Mouse (Mus musculus) layer of hippocampus, adult 11-12 months (tissue): ENCODE results near the gene Myo10.

Experiments
- DNase-seq: peaks from one replicate; pipeline ENCODE4 v3.0.0; 2022; ENCODE audit warnings: low spot score

The Myo10 gene

DNA sequence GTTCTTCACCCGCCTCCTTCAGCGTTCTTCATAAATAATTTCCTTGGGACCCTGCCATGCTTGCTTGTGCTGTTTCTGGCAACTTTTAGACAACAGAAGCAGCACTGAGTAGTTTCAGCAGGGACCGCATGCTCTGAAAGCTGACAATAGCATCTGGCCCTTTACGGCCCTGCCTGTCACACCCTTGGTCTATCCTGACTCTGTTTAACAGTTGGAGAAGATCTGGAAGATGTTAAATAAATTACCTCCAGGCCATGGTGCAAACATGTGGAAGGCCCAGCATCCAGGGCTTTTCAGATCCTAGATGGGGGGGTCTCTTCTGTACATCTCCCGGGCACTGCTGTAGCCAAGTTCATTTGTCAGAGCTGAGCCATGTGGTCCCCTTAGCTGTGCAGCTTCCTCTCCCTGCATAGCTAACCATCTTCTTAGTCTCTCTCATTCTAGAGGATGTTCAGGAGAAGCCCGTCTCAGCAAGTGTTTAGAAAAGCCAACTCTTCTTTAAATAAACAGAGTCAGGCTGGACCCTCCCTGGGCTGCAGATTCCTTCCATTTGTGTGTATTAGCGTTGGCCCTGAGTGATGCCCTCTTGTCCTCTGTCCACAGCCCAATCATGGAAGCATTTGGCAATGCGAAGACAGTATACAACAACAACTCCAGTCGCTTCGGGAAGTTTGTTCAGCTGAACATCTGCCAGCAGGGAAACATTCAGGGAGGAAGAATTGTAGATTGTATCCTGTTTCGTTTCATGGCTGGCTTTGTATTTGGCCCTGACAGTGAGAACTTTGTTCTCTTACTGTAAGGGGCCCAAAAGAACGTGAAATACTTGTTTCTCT lies 101.2 kb downstream of the Myo10 start:
- no peak for DNase-seq

DNA sequence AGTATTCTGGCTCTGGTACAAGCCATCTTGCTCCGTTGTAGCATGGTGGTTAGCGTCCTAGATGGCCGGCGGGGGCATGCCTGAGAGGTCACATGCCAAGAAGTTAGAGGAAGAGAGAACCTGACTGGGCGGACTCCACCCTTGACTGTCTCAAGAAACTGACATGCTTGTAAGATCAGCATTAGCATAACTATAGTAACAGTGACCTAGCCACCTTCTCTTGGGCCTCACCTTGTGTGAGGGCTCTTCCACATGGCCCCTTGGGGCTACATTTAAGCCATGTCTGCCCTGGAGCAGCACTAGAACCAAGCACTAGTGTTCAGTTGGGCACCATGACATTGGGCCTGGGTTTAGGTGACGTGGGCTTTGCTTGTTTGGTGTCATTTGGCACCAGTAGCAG lies 102.2 kb downstream of the Myo10 start:
- DNase-seq = no peak

DNA sequence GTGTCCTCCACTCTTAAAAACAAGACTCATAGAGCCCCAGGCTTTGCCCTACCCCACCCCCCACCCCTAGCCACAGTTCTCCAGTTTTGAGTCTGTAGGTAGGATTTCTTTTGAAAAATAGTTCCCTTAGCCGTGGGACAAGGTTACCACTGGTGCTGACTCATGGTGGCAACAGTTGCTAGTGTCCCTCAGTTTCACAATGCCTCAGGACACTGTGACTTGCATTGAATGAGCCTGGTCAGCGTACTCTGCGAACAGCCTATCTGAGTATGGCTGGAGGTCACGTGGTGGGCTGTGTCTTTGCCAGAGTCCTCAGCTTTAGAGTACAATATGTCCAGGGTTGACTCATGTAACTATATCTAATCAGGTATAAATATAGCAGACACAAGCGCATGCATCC lies 104.5 kb downstream of the Myo10 start:
- no peak for DNase-seq

DNA sequence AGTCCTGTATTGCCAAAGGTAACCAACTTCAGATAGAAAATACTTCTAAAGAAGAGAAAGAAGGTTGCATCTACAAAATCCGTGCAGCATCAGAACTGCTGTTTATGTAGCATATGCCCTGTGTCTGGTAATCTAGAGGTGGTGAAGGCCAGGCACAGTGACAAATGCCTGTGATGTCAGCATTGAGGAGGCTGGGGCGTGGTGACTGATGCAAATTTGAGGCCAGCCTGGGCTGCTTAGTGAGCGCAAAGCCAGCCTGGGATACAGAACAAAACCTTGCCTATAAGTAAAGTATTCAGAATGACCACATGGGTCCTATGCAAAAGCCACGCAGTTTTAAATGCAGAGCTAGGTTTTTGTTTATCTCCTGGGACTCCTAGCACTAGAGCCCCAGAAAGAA lies 106.2 kb downstream of the Myo10 start:
- no peak for DNase-seq

DNA sequence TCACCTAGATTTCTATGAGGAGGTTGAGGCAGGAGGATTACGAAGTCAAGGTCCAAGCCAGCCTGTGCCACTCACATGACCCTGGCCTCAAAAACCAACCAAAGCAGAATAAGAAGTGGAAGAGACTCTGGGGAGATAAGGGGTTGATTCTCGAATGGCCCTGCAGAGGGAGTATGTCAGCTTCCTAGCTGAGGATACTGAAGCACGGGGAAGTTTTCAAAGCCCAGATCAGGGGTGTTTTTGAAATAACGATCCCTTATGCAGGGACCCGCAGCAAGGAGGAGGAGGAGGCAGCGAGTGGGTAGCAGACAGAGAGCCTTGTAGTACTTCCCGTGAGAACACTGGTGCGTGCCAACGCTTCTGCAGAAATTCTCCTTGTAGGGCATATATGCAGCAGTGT lies 108.7 kb downstream of the Myo10 start:
- no peak for DNase-seq

DNA sequence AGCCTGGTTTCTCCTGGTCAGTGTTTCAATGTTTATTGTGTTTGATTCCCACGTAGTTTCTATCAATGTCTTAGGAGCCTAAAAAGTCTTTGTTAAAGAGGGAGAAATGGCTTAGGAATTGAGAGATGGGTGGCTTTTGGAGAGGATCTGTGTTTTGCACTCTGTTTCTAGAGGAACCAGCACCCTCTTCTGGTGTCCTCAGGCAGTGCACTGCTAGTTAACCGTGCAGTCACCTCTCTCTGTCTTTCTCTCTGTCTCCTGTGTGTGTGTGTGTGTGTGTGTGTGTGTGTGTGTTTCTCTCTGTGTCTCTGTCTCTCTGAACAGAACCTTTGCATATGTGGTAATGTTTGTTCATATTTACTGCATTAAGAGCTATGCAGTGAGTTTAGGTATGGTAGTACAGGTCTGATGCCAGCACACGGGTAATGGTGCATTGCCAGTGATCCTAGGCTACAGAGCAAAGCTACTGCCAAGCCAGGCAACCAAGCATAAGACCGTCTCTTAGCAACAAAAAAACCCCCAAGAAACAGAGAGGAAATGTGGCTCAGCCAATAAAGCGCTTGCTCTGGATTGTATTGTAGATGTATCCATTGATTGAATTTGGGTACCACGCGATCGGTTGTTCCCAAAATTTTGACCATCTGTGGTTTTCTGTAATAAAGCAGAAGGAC lies 110.6 kb downstream of the Myo10 start:
- DNase-seq = peak; percentile 66

DNA sequence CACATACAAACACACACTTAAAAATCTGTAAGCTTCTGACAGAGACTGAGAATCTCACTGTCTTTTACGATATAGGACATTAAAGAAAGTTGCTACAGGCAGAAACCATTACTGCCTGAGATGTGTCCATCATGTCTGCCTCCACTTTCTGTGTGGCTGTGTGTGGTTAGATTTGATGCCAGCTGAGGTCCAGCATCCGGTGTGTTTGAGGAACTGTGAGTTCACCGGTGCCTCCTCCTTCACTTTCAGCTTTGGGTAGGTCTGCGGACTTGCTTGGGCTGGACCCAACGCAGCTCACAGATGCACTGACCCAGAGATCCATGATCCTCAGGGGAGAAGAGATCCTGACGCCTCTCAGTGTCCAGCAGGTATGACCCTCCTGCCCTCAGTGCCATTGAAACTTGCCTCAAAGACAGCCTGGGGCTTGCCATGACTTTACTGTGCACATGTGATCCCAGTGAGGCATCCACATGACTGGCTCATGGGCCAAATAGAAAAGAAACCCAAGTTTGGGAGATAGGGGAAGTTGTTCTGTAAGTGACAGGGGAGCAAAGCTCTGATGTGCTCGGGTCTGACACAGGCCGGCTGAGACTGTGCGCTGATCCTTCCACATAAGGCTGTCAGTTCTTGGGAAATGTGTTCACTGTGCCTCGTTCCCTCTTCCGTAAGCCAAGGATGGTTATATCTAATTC lies 111.6 kb downstream of the Myo10 start:
- no peak for DNase-seq

DNA sequence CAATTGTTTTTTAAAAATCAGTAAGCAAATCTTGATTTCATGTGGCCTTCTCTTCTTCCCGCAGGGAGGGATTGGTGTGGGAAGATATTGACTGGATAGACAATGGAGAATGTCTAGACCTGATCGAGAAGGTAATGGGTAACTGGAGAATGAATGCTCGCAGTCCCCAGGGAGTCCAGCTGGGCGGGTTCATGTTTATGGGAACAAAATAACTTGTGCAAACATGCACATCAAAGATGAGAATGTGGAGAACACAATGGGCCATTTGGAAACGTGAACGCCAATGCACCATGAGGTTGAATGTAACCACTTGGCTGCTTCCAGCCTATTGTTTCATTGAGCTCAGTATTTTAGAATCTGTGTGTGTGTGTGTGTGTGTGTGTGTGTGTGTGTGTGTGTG lies 114.2 kb downstream of the Myo10 start:
- DNase-seq = no peak

DNA sequence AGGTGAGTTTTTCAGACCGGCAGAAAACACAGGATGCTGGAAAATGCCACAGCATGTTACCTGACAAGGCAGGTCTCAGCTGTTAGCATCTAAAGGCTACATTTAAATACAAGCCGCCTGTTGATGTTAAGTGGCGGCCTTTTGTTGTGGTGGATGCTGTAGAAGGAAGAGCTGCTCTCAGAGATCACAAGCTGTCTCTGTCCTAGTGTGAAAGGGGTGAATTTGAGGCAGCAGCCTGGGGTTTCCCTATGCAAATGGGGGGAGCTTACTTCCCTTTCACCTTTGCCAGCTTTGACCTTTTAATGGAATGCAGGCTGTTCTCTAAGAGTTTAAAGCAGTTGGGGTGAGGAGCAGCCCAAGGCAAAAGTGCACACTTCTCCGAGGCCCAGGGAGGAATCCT lies 117.9 kb downstream of the Myo10 start:
- DNase-seq = no peak

DNA sequence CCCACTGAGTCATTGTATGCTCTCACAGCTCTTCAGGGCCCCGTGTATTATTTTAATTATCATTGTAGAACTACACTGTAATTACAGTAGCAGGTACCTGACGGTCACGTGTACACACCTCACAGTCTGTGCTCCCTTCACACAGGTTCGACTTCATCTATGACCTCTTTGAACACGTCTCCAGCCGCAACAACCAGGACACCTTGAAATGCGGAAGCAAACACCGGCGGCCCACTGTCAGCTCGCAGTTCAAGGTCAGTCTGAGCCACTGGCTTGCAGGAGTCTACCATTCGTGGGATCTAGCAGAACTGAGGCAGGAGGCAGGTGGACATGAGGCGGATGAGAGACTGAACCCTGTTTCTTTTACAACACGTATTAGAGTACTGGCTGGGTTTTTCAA lies 119.9 kb downstream of the Myo10 start:
- no peak for DNase-seq

DNA sequence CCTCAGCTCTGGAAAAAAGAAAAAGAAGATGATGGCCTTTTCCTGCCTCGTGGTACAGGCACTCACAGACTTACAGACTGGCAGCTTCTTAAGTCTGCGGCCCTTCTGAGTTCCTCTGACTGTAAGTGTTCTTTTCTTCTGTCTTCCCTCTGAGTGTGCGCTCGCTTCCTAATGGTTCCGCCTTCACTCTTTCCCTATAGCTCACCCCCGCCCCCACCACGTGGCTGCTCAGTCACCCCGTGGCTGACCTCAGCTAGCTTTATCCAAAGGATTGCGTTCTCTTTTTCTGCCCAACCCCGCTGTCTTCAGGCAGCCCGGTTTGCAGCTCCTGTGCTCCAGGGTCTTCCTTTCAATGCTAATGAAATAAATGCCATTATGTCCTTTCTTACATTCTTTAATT lies 129.2 kb downstream of the Myo10 start:
- no peak for DNase-seq

DNA sequence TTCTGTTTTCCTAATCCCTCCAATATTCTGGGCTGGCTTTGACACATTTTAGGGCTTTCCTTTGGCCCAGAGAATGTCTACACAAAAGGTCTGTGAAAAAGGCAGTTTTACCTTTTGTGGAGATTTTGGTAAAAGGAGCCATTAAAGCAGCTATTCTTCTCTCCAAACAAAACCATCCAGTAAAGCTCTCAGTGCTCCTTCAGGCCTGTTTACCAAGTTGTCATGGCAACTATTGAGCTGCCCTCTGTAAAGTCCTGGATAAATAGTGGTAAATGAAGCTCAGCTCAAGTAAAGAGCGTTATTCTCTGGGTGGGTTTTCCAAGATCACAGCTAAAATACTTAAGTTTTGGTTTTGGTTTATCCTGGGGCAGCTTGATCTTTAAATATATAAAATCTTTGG lies 130.3 kb downstream of the Myo10 start:
- DNase-seq = no peak

DNA sequence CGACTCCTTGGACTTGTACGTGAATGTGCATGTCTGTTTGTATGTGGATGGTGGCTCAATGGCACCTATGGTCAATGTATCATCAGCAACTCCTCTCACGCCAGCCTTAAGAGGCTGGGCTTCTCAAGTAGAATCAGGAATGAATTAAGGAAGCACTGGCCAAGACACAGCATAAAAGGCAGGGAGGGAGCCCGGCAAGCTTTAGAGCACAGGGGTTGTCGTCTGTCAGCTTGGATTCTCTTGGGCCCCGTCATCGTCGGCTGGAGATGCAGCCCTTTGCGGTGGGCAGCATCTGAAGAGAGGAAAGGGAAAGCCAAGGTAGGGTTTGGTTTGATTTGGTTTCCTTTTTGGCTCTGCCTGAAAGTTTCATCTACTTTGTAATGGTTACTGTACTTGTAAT lies 130.7 kb downstream of the Myo10 start:
- no peak for DNase-seq

DNA sequence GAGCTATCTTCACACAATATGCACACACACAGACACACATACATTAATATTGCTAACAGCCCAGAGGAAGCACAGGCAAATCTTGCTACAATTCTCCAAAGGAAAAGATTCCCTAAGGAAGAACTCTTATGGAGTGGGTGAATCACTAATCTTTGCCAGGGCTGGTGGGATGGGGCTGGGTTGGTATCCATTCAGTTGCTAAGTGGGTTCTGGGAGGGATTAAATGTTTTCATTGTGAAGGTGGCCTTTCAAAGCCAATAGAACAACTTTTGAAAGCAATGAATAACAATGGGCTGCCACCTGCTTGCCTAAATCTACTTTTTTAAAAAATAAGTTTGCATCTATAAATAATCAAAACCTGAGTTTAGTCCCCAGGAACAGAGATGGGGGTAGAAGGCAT lies 131.6 kb downstream of the Myo10 start:
- DNase-seq = no peak

DNA sequence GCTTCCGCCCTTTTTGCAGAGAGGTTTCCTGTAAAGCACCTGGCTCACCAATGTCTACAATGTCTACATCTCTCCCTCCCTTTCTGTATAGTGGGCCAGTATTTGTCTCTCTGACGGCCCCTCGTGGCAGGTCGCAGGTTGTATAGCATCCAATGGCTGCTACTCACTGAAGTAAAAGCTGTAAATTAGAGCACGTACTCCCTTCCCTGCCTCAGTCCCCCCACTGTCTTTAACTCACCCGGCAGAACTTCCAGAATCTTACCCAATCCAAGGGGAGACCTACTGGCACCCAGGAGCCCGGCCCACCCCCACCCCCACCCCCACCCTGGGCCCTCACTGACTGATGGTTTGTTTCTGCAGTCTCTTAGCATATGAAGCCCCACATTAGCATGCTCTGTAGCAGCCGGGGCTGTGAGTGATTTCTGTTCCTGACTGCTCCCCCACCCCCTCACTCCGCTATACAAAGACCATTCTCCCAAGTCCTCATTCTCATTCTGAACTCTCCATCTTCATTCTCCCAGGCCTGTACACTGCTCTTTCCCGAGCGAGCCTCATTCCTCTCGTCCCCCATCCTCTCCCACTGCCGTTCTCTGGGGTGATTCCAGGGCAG lies 132.1 kb downstream of the Myo10 start:
- no peak for DNase-seq

DNA sequence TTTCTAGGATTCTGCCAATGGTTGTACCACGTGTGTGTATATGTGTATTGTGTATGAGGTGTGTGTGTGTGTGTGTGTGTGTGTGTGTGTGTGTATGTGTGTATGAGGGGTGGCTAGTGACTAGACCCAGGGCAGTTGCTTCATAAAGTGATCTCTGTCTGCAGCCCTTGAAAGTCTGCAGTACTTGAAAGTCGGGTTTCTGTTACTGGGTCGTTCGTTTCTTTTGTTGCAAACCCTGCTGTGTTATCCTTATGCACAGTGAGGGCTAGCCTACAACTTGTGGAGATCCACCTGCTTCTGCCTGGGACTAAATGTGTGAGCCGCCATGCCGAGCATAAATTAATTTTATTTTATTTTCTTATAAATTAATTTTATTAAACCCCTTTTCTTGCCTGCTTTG lies 133.2 kb downstream of the Myo10 start:
- DNase-seq = no peak

DNA sequence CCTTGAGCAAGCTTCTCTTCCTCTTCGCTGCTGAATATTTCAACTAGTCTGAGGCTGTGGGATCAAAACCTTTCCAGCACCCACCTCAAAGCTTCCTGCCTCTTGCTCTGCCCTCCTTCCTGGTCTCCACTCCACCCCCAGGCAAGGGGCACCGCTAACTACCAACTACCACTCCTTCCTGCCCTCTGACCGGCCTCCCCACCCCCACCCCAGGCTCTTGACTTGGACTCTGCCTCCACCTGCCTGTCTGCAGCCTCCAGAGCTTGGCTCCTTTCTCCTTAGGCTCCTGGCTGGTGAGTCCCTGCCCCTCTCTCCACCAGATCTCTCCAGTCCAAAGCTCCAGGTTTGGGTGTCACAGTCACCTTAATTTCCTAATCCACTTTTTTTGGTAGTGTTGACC lies 133.7 kb downstream of the Myo10 start:
- DNase-seq = no peak

DNA sequence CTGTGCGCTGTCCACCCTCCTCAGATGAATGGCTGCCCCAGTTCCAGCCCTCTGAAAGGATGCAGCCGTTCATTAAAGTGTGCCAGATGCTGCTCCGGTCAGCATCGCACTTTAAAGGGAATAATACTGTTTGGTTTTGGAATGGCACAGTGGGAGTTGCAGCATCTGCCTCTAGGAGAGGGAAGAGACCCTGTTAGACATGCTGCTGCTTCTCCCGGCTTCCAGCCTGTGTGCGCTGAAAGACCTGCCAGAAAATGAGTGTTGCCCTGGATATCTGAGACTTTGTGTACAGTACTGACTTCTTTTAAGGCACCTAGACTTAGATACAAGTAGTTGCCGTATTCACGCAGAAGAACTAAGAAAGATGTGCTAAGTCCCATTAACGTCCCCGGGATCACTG lies 135.7 kb downstream of the Myo10 start:
- no peak for DNase-seq

DNA sequence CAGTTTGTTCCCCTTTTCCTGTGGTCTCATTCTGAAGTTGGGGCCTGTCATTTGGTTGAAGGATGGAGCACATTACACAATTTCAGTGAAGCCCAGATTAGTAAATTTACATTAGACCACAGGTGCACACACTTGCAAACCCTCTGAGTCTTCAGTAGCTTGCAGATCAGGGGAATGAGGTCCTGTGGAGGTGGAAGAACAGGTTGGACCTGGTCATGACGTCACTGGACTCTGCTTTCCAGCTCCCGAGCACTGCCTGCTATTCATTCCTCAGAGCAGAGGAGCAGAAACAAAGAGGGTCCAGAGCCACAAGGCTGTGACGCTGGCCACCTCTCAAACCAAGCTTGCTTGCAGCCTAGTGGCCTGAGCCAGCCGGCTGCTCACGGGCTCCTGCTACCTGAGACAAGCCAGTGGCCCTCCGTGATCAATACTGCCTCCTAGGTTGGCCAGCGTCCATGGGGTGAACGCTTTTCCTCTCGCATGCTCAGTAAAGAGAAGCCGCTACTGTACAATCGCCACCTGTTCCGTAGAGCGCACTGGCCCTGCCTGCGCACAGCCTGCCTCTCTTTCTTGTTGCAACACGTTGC lies 136.3 kb downstream of the Myo10 start:
- DNase-seq = no peak

DNA sequence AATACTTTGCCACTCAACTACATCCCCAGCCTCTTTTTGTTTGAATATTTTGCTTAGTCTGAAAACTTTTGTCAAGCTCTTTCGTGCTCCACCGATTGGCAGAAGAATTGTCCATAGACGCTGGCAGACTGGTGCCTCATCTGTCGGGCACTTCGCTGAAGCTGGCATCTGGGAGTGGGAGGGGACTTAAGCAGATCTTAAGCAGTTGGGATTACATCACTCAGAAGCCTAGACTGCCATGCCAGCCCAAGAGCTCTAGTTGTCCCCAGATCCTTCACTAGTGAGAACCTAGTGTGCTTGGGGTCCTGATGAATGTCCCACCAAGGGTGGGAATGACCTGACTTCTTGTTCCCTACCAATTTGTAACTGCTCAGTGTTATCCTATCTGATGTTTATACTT lies 138.0 kb downstream of the Myo10 start:
- DNase-seq = peak; percentile 58

DNA sequence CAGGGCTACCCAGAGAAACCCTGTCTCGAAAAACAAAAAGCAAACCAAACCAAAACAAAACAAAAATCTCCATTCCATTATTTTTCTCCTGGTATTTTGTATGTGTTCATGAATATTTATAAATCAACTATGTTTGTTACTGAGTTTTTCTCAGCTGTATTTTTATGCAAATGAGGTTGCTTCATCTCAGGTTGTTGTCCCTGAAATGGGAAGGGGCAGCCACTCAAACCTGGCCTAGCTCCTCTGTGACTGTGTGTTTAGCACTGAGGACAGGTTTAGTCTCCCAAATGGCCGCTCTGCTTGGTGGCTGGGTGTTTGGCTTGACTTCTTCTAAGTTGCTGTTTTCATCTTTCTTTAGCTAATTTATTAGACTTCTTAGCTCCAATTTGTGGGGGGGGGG lies 138.7 kb downstream of the Myo10 start:
- no peak for DNase-seq

DNA sequence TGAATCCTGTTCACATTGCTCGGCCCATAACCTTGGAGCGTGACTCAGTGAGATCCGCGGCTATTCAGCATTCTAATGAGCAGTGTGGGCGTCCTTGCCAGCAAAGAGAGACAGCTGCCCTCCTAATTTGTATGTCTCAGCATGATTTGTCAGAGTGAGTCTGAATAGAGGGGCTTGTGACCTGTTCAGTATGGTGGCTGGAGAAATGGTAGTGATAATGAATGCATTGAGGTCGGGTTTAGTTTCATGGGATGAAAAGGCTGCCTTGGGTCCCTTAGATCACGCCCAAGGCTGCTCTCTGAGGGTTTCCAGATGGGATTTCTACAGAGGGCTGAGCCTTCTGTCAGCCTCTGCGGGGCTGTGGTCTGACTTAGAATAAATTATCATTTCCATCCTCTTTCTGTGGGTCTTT lies 139.5 kb downstream of the Myo10 start:
- DNase-seq = no peak
